Mouse (Mus musculus): ENCODE data around the gene Heatr3.
A peak's percentile ranks its signal among the peaks of the same experiment; 100 is the strongest.

- TF ChIP-seq CTCF (IDR thresholded peaks at IDR 0.05; ENCODE audit: low read depth) (peak; percentile 85), EP300 (optimal IDR thresholded peaks at IDR 0.05) (no peak)
Observed at GRCm38 (mm10) chr8:88161439-88161838, 23.8 kb downstream of the Heatr3 start.
